Mouse (Mus musculus) embryonic stem cell, embryonic (primary cell): Measurements from ENCODE around the gene Nsd1.

Experiments used
- CTCF ChIA-PET, 4 experiments: fragments of 300-600 bp in 2 of 4; fragments of 350-600 bp in 2 of 4; sonication (Branson Sonifier 250); formaldehyde crosslinking; loops; one replicate each; lab custom pipeline; 2022; ENCODE audit warnings: inconsistent platforms in 2 of 4; lab: Charles Lee
- POLR2A ChIA-PET, 4 experiments: fragments of 300-600 bp in 2 of 4; fragments of 350-600 bp in 2 of 4; sonication (Branson Sonifier 250); formaldehyde crosslinking; loops; one replicate each; lab custom pipeline; 2022; ENCODE audit warnings: antibody characterized with exemption in 4 of 4, inconsistent platforms in 1 of 4; lab: Charles Lee

Gene Nsd1

DNA sequence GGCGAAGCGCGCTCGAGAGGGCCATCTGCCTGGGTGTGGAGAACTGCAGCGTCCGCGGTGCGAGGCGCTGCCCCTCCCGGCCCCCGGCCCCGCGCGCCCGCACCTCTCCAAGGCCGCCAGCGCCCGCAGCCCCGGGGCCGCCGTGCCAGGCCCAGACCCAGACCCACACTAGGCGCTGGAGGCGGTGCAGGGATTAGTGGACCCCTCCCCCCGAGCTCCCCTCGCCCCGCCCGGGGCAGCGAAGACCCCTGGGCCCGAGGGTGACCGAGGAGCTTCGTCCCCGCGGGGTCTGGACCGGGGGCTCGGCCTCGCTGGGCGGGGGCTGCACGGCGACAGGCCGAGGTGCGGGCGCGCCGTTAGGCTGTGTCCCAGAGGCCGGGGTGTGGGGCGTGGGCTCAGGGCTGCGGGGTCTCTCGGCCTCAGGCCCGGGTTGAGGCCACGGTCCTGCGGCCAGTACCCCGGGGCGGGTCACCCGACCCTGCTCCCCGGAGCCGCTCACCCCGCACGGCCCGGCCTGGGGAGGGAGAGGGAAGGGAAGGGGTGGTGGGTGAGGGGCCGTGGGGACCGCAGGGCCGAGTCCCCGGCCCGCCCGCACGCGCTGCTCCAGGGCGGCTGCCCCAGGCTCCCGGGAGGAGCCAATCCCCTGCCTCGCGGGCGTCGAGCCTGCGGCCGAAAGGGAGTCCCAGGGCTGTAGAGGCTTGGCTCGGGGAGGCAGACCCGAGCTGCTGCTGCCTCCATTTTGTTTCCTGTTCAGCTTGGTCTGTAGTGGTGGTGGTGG is 800 bp downstream of the Nsd1 start:
- ChIA-PET CTCF (interaction anchor here in 3 of 4 experiments (0.5 to 2.2 kb wide), 5 partner anchors 9 to 27 kb away, joined by 3 to 7 read pairs (median 3); no protein-coding TSS in a partner anchor), POLR2A (interaction anchor here (0.6 to 13.5 kb wide), 47 partner anchors 9 to 432 kb away, joined by 3 to 261 read pairs (median 5); partner anchors contain the start of genes Fgfr4 (in 1 of the 4) and Zfp346 (in 1 of the 4))

DNA sequence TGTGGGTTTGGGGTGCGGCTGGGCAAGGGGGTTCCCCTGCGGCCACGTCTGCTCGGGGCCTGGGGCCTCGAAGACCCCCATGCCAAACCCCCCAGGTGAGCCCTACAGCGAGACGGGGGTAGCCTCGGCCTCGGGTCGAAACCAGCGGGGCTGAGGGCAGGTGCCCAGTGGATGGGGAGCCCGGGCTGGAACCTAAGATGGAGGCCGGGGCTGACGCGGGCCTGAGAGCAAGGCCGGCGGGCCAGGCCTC is 1.3 kb downstream of the Nsd1 start:
- ChIA-PET CTCF (interaction anchor here in 3 of 4 experiments (0.5 to 2.2 kb wide), 6 partner anchors 10 to 78 kb away, joined by 3 to 7 read pairs (median 3); no protein-coding TSS in a partner anchor), POLR2A (interaction anchor here (0.6 to 13.5 kb wide), 48 partner anchors 9 to 432 kb away, joined by 3 to 261 read pairs (median 5); partner anchors contain the start of genes Fgfr4 (in 1 of the 4) and Zfp346 (in 1 of the 4))

DNA sequence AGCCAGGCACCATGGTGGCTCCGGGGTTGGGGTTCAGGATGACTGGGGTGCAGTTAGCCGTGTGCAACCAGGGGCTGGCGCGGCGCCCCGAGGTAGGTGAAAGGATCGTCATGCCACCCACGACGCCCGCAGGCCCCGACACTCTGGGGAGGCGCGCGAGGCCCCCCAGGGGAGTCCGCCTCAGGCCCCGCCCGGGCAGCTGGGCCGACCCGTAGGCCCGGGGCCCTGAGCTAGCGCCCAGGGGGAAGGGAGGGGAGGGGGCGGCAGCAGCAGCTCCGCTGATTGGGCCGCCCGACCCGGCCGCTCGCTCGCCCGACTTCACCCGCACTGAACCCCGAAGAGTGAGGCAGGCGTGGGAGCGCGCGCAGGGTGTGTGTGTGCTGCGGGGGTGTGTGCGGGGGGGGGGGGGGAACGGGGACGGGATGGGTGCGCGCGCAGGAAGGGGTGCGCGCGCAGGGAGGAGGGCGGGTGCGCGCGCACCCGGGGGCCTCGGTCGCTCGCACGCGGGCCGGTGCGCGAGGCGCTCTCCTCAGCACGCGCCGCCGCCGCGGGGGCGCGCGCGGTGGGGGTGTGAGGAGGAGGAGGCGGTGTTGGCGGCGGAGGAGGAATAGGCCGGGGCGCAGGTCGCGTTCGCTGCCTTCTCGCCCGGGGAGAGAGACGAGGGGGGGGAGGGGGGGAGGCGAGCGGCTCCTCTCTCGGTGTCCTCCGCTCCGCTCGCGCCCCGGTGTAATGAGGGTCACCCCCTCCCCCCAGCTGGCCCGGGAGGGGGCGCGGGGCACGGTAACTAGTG is 1.8 kb downstream of the Nsd1 start:
- ChIA-PET POLR2A (interaction anchor here (0.6 to 13.5 kb wide), 52 partner anchors 9 to 299 kb away, joined by 3 to 261 read pairs (median 5); partner anchors contain the start of genes Fgfr4 (in 1 of the 4) and Zfp346 (in 1 of the 4)), CTCF (interaction anchor here in 3 of 4 experiments (0.5 to 2.2 kb wide), 7 partner anchors 10 to 77 kb away, joined by 3 to 7 read pairs (median 3); no protein-coding TSS in a partner anchor)

DNA sequence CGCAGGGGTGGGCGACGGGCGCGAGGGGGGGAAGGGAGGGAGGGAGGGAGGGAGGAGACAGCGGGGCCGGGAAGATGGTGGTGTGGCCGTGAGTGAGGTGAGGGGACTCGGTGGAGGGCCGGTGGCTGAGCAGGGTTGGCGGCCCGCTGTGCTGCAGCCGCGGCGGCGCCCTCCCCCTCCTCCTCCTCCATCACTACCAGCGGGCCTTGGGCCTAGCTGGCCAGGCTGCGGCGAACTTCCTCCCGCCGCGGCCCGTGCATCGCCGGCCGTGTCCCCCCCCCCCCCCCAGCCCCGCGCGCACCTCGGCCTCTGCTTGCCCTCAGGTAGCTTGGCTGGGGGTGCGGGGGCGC is 2.4 kb downstream of the Nsd1 start:
- POLR2A ChIA-PET = interaction anchor here (0.6 to 13.5 kb wide), 45 partner anchors 8 to 598 kb away, joined by 3 to 261 read pairs (median 5); partner anchors contain the start of genes Grk6 (in 1 of the 4), Mxd3 (in 1 of the 4) and Zfp346 (in 1 of the 4)
- CTCF ChIA-PET = interaction anchor here in 3 of 4 experiments (0.6 to 2.4 kb wide), 5 partner anchors 21 to 453 kb away, joined by 4 to 6 read pairs (median 4); no protein-coding TSS in a partner anchor

DNA sequence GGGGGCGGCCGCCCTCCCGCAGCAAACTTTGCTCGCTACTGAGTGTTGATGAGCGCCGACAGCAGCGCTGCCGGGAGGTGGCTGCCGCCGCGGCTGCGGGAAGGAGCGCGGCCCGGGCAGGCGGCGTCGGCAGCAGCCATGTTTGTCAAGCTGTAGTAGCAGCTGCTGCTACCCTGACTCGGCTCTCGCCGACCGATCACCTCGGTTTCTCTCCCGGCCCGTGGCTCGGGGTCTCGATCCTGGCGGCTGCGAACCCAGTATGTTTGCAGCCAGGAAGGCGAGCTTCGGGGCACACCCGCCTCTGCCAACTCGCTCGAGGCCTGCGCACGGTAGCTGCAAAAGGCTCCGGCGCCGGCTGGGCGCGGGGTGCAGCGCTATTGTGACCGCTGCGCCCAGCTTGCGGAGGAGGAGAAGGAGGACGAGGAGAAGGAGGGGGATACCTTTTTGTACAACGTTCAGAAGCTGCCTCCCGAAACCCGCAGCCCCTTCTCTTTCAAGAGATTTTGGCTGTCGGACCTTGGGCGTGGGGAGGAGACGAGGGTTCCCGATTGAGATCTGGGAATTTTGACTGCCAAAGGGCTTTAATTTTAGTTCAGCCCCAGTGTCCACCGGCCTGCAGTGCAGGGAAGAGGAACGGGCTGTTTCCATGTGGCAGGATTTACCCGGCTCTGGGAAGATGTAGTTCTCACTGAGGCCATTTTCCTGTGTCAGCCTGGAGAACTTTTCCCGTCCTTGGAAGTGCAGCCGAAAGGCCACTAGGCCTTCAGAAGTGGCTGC is 3.0 kb downstream of the Nsd1 start:
- ChIA-PET CTCF (interaction anchor here in 3 of 4 experiments (0.6 to 2.4 kb wide), 6 partner anchors 22 to 453 kb away, joined by 4 to 6 read pairs (median 4); no protein-coding TSS in a partner anchor), POLR2A (interaction anchor here (0.6 to 13.5 kb wide), 47 partner anchors 8 to 599 kb away, joined by 3 to 261 read pairs (median 4); partner anchors contain the start of genes Grk6 (in 1 of the 4), Mxd3 (in 1 of the 4) and Zfp346 (in 1 of the 4))

DNA sequence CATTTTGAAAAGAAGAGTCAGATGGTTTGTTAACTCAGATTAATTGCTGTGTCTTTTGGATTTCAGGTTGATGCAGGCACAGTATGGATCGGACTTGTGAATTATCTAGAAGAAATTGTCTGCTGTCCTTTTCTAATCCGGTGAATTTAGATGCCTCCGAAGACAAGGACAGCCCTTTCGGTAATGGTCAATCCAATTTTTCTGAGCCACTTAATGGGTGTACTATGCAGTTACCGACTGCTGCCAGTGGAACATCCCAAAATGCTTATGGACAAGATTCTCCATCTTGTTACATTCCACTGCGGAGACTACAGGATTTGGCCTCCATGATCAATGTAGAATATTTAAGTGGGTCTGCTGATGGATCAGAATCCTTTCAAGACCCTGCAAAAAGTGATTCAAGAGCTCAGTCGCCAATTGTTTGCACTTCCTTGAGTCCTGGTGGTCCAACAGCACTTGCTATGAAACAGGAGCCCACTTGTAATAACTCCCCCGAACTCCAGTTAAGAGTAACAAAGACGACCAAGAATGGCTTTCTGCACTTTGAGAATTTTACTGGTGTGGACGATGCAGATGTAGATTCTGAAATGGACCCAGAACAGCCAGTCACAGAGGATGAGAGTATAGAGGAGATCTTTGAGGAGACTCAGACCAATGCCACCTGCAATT is 3.7 kb downstream of the Nsd1 start:
- POLR2A ChIA-PET = interaction anchor here (0.8 to 13.5 kb wide), 36 partner anchors 7 to 525 kb away, joined by 3 to 261 read pairs (median 5); partner anchors contain the start of gene Mxd3 (in 1 of the 4)

DNA sequence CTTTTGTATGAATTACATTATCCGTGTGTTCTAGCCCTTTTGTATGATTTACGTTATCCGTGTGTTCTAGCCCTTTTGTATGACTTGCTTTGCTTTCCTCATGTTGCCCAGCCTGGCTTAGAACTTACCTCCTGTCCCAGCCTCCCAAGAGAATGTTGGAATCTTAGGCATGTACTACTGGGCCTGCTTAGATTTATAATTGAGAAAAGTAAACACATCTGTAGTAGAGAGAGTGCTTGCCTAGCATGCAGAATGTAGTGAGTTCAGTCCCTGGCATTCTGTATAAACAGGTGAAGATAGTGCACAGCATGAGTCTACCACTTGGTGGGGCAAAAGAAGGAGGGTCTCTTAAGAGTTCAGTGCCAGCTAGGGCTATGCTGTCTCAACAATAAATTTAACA is 14.8 kb downstream of the Nsd1 start:
- ChIA-PET POLR2A (interaction anchor here in 1 of 4 experiments (0.7 to 9.2 kb wide), 4 partner anchors 14 to 45 kb away, joined by 3 to 83 read pairs (median 38); partner anchors contain the start of gene Nsd1), CTCF (no interaction called here)

More for the DNA sequence above, 3.7 kb downstream of the Nsd1 start:
- CTCF ChIA-PET = interaction anchor here in 1 of 4 experiments (2.4 kb wide), 1 partner anchor 23 kb away, joined by 6 read pairs; no protein-coding TSS in a partner anchor

DNA sequence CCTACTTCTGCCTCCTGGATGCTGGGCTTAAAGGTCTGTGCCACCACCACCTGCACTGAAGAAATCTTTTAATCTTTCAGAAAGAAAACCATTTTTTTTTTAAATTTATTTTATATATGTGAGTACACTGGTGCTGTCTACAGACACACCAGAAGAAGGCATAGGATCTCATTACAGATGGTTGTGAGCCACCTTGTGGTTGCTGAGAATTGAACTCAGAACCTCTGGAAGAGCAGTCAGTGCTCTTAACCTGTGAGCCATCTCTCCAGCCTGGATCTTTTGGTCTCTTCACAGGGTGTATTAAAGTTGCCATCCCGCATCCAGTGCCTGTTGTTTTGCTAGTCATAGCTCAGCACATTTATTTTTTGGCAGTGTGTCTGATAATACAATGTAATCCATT is 21.1 kb downstream of the Nsd1 start:
- CTCF ChIA-PET = no interaction called here
- POLR2A ChIA-PET = interaction anchor here in 2 of 4 experiments (0.6 to 4.4 kb wide), 15 partner anchors 9 to 80 kb away, joined by 3 to 32 read pairs (median 3); no protein-coding TSS in a partner anchor

DNA sequence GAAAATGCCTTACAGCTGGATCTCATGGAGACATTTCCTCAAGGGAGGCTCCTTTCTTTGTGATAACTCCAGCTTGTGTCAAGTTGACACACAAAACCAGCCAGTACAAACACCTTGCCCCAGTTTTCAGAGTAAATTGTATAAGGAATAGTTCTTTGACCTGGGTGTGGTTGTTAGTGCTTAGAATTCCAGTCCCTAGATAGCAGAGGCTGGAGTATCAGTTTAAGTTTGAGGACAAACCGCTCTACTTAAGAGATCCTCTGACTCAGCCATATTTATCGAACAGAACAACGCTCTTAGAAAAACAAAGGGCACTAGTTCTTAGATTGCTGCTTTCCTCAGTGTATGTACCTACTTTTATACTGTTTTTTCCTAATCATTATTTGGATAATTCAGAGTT is 33.6 kb downstream of the Nsd1 start:
- CTCF ChIA-PET = interaction anchor here in 1 of 4 experiments (1.1 kb wide), 1 partner anchor 440 kb away, joined by 5 read pairs; no protein-coding TSS in a partner anchor
- POLR2A ChIA-PET = interaction anchor here (0.8 to 4.0 kb wide), 10 partner anchors 9 to 70 kb away, joined by 3 to 22 read pairs (median 8); no protein-coding TSS in a partner anchor

DNA sequence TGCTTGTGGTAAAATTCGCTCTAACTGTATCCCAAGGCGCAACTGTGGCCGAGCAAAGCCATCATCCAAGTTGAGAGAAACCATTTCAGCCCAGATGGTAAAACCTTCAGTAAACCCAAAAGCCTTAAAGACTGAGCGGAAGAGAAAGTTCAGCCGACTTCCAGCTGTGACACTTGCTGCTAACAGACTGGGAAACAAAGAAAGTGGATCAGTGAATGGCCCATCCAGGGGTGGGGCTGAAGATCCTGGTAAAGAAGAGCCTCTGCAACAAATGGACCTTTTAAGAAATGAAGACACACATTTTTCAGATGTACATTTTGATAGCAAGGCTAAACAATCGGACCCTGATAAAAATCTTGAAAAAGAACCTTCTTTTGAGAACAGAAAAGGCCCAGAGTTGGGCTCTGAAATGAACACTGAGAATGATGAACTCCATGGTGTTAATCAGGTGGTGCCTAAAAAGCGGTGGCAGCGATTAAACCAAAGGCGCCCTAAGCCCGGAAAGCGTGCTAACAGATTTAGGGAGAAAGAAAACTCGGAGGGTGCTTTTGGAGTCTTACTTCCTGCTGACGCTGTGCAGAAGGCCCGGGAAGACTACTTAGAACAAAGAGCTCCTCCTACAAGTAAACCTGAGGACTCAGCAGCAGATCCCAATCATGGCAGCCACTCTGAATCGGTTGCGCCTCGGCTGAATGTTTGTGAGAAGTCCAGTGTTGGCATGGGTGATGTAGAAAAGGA is 37.9 kb downstream of the Nsd1 start:
- CTCF ChIA-PET = interaction anchor here (0.6 to 2.9 kb wide), 6 partner anchors 11 to 420 kb away, joined by 3 to 16 read pairs (median 5); no protein-coding TSS in a partner anchor
- POLR2A ChIA-PET = interaction anchor here (0.5 to 7.8 kb wide), 81 partner anchors 8 to 1956 kb away, joined by 3 to 117 read pairs (median 4); partner anchors contain the start of genes Nsd1 (in 2 of the 4), Prelid1 (in 2 of the 4), Zfp346 (in 2 of the 4) and B230219D22Rik (in 1 of the 4)

DNA sequence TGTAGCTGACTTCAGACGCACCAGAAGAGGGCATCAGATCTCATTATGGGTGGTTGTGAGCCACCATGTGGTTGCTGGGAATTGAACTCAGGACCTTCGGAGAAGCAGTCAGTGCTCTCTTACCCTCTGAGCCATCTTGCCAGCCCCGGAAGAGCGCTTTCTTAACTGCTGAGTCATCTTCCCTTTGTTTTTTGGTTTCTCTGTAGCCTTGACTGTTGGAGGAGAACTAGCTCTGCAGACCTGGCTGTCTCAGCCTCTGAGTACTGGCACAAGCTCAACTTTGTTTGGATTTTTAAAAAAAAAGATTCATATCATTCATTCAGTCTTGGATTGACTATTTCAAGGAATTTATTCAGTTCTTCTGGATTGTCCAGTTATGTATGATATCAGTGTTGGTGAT is 39.7 kb downstream of the Nsd1 start:
- ChIA-PET POLR2A (interaction anchor here in 3 of 4 experiments (0.5 to 7.8 kb wide), 46 partner anchors 9 to 265 kb away, joined by 3 to 117 read pairs (median 5); partner anchors contain the start of genes Nsd1 (in 2 of the 3), Prelid1 (in 2 of the 3), Mxd3 (in 1 of the 3) and Rab24 (in 1 of the 3)), CTCF (interaction anchor here in 3 of 4 experiments (0.6 to 2.9 kb wide), 6 partner anchors 9 to 78 kb away, joined by 3 to 16 read pairs (median 4); no protein-coding TSS in a partner anchor)

DNA sequence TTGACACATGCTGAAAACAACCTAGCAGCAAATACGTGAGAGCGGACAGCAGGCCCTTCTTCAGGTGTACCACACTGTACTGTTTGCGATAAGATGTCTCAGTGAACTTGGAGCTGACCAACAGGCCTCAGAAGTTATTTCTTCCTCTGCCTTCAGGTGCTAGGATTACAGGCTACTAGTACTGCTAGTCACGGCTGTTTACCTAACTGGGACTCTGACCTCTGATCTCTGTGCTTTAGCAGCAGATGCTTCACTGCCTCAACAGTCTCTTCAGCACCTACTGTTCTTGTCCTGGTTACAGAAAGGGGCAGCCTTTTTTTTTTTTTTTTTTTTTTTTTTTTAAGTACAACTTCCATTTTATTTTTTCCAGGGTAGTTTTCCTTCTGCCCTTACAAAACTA is 43.2 kb downstream of the Nsd1 start:
- ChIA-PET CTCF (no interaction called here), POLR2A (interaction anchor here (0.6 to 7.8 kb wide), 10 partner anchors 9 to 475 kb away, joined by 3 to 117 read pairs (median 4); partner anchors contain the start of gene Nsd1 (in 1 of the 4))

DNA sequence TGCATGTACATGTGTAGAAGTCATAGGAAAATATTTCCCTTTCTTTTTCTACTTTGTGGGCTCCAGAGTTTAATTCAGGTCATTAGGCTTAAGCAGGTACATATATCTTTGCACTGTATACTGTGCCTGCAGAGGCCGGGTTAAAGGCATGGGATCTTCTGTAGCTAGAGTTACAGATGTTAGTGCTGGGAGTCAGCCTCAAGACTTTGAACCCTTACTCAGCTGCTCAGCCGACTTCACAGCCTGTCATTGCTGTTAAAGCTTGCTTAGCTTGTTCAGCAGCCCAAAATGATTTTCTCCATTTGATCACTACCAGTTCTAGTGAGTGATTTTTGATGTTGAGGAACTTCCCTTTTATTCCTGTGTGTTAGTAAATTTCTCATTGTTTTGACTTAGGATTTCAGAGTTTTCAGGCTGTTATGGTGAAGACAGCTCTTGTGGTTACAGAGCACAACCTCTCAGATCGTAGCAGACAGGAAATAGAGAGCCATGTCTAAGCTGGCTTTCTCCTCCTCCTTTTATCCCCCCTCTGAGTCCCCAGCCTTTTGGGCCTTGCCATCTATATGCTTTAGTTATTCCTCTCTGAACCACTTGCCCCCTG is 45.6 kb downstream of the Nsd1 start:
- POLR2A ChIA-PET = interaction anchor here (0.6 to 2.7 kb wide), 22 partner anchors 8 to 412 kb away, joined by 3 to 27 read pairs (median 4); partner anchors contain the start of genes Lman2 (in 1 of the 4) and Nsd1 (in 1 of the 4)
- CTCF ChIA-PET = interaction anchor here in 1 of 4 experiments (0.6 kb wide), 1 partner anchor 455 kb away, joined by 5 read pairs; no protein-coding TSS in a partner anchor

DNA sequence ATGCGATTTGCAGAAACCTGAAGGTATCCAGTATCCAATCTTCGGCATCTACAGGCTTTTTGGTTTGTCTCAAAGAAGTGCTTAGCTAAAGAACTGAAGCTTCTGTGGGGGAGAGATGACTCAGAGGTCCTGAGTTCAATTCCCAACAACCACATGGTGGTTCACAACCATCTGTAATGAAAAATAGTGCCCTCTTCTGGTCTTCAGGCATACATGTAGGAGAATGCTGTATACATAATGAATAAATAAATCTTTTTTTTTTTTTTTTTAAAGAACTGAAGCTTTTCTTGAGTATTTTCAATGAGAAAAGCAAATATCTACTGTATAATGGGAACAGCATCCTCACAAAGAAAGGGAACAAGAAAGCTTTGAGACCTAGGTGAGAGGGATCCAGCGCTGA is 49.1 kb downstream of the Nsd1 start:
- CTCF ChIA-PET = interaction anchor here (0.6 to 1.8 kb wide), 13 partner anchors 10 to 562 kb away, joined by 3 to 16 read pairs (median 3); partner anchors contain the start of gene Rab24 (in 1 of the 4)
- POLR2A ChIA-PET = interaction anchor here in 3 of 4 experiments (0.7 to 3.9 kb wide), 36 partner anchors 10 to 85 kb away, joined by 3 to 80 read pairs (median 4); partner anchors contain the start of genes Nsd1 (in 1 of the 3) and Prelid1 (in 1 of the 3)

DNA sequence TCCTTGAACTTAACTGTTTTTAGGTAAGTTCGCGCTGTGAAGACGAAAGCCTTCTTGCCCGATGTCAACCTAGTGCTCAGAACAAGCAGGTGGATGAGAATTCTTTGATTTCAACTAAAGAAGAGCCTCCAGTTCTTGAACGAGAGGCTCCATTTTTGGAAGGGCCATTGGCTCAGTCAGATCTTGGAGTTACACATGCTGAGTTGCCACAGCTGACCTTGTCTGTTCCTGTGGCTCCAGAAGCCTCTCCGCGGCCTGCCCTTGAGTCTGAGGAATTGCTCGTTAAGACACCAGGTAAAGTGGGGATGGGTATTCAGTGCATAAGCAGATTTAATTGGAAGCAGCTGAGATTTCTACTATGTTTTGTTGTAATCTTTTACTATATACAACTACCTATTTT is 51.9 kb downstream of the Nsd1 start:
- POLR2A ChIA-PET = interaction anchor here (0.5 to 3.2 kb wide), 13 partner anchors 10 to 94 kb away, joined by 3 to 12 read pairs (median 4); no protein-coding TSS in a partner anchor
- CTCF ChIA-PET = no interaction called here
